Mouse (Mus musculus): ENCODE measurements around the gene Racgap1. TPM values are rescaled to one million over a fixed set of nuclear protein-coding genes. Genes with fewer than 3 reads are reported as not detected.
A peak's percentile ranks its signal among the peaks of the same experiment; 100 is the strongest.

The Racgap1 gene
- total RNA-seq, 2 experiments from 2014 or later: 40.5 to 43.4 TPM

DNA sequence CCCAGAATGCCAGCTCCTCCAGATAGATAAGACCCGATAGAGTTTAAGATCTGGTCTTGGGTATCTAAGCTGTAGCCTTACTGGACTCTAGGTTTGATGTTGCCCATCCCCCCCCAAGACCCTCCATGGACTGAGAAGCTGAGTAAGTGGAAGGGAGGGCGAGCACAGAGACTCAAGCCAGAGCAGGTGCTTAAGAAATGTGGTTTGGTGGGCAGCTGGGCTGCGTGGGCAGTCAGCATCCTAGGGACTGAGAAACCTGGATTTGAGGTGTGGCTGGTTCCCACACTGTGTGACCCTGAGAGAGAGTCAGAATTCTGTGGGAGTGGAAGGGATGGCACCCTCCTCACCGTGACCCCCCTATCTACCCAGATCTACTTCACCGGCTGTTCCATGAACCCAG, 58.6 kb downstream of the Racgap1 start:
- DNase-seq (ENCODE audit: low spot score in 2 of 2): no peak

- DNase-seq (ENCODE audit: low spot score in 2 of 2): no peak
Observed at GRCm38 (mm10) chr15:99592177-99592576, 59.3 kb downstream of the Racgap1 start.

GRCm38 (mm10) chr15:99590429-99591084, 60.9 kb downstream of the Racgap1 start, which contains the start of gene Aqp5:
Gene Aqp5, plus strand, starts transcription at chr15:99590782.
- no peak for DNase-seq (ENCODE audit: low spot score in 2 of 2)

DNA sequence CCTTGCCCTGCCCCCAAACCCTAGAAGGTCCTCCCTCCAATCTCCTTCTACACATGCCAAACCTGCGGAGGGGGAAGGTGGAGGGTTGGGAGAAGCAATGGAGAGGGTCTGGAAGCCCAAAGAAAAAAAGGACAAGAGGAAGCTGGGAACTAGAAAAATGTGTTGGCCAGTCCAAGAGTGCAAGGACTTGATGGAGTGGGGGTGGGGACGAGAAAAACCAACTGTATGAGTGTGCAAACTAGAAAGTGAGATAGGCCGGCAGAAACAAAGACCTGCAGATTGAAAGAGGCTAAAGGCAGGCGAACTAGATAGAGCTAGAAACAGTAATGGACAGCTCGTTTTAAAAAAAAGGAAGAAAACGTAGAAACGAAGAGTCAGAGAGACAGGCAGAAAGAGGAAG, 61.8 kb downstream of the Racgap1 start:
- DNase-seq (ENCODE audit: low spot score in 2 of 2): no peak

DNA sequence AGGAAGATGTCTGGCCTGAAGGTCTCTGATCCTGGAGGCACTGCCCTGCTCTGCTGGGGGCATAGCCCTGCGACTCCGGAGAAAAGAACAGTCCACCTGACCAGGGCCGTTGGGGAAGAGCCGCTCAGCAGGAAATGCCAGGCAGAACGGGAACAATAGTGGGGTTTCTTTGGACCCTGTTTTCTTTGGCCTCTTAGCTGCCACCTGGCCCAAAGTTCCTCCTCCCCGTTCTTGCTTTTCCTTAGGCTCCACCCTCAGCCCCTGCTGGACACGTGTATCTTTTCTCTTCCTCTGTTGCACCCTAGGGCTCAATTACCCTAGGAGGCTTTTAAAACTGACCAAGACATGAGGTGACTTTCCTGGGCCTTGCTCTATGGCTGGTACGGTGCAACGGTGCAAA, 62.2 kb downstream of the Racgap1 start:
- no peak for DNase-seq (ENCODE audit: low spot score in 2 of 2)

DNA sequence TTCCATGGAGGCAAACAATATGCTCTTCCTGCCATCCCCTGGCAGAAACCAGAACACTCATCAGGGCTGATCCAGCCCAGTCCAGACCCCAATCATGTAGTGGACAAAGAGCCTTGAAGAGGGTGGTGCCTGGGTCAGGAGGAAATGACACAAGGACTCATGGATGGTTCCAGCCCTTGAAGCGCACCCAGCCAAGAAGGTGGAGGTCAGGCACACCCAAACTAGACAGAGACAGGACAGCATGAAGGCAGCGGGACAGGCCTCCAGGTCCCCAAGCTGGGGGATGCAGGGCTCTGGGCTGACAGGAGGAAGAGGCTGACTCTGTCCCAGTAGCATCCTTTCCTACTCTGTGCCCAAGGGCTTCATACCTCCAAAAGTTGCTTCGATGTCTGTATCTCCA, 64.9 kb downstream of the Racgap1 start:
- DNase-seq (ENCODE audit: low spot score in 2 of 2): no peak

- DNase-seq (ENCODE audit: low spot score in 2 of 2): no peak
Observed at GRCm38 (mm10) chr15:99585741-99586140, 65.7 kb downstream of the Racgap1 start.

DNA sequence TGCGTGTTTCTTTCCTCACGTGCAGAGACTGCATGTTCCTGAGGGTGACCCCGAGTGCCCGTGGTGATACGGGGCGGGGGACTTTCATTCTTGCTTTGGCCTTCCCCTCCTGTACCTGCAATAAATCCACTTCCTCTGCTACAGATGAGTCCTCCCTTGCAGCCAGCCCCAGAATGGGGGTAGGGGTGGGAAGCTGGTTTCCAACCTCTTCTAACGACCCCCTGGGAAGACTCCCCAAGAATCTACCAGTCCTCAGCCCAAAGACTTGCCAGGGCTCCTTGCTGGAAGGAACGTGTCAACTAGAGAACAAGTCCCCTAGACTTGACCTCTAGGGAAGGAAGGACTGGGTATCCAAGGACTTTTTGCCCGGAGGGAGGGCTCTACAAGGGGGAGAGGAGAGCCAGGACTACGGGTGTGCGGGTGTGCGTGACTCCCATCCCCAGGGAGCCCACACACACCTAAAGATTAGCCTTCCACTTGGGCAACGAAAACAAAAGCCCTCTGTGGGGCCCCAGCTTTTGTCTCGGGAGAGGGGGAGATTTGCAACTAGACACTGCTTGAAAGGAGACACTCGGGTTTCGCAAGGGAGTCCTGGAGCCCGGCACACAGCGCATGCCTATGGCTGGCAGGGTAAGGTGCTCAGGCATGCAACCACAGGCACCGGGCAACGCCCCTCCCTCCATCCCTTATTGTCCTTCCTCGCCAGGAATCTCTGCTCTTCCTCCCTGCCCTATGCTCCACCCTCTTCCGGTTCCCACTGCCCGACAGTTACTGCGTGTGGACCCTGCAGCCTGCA, 66.9 kb downstream of the Racgap1 start:
- DNase-seq (ENCODE audit: low spot score in 2 of 2): no peak

DNA sequence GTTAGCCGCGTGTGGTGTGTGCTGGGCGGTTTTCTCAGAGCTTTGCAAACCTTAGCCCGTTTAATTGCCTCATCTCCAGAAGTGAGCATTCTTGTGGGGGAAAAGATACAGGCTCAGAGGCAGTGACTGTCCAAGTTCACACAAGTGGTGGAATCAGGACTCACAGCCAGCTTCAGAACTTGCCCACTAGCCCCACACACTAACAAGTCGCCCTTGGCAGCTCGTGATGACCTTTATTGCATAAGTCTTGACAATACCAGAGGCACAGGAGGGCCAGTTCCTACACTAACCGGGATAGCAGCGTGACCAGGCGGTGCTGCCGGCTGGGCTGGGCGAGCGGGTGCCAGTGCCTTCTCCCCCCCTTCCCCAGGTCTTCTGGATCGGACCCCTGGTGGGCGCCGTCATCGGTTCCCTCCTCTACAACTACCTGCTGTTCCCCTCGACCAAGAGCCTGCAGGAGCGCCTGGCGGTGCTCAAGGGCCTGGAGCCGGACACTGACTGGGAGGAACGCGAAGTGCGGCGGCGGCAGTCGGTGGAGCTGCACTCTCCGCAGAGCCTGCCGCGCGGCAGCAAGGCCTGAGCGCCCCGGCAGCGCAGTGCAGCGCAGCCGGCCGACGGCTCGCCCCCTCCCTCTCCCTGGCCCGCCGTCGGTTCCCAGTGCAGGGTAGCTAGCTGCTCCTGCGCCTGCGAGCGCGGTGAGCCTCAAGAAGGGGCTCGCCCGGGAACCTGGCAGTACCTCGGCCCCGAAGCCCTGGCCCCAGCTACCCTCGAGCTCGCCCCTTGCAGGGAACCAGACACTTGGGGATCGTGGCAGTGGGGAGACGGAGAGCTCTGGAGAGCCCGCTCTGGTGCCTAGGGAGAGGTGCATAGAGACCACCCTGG, 67.8 kb downstream of the Racgap1 start:
- peak; percentile 30 to 49 for DNase-seq (ENCODE audit: low spot score in 2 of 2)

DNA sequence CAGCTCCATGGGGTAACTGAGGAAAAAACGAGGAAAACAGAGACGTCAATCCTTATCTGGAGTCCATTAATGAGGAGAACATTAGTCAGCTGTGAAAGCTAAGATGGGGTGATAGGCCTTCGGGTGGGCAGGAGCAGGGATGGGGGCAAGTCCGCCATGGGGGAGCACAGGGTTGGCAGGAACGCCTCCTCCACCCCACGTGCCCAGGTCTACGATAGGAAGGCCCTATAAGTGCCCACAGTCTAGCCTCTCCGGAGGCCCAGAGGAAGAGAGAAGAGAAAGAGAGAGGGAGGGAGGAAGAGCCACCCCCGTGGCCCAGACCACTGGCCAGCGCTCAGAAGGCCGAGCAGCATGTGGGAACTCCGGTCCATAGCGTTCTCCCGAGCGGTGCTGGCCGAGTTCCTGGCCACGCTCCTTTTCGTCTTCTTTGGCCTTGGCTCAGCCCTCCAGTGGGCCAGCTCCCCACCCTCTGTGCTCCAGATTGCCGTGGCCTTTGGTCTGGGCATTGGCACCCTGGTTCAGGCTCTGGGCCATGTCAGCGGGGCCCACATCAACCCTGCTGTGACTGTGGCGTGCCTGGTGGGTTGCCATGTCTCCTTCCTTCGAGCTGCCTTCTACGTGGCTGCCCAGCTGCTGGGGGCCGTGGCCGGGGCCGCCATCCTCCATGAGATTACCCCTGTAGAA, 72.5 kb downstream of the Racgap1 start, which contains the start of gene Aqp2:
Gene Aqp2 (plus strand): TSS at position 254 of the 684 bp plus-strand sequence.
- DNase-seq (ENCODE audit: low spot score in 2 of 2): no peak

Other genes starting within 250 kb of the Racgap1 start
- 10 to 100 TPM; 37.2 to 39.4 TPM for gene Nckap5l, start 193.9 kb downstream of the Racgap1 start, total RNA-seq (2021)
- gene Bcdin3d, start 176.9 kb downstream of the Racgap1 start, total RNA-seq (2021): 1 to 10 TPM; 7.2 to 7.4 TPM
- not detected for gene Faim2, start 123.5 kb downstream of the Racgap1 start, total RNA-seq (2021)
- gene Aqp2, start 72.6 kb downstream of the Racgap1 start, total RNA-seq (2021): not detected
- gene Aqp5, start 60.9 kb downstream of the Racgap1 start, total RNA-seq (2021): not detected
- gene Aqp6, start 50.3 kb downstream of the Racgap1 start, total RNA-seq (2021): not detected
- 1 to 10 TPM in 1 of 2 experiments, under 1 TPM in 1; 0.91 to 1.9 TPM for gene Asic1, start 18.7 kb upstream of the Racgap1 start, total RNA-seq (2021)
- gene Smarcd1, start 50.5 kb upstream of the Racgap1 start, total RNA-seq (2021): 10 to 100 TPM; 26.9 to 34.7 TPM
- 1 to 10 TPM; 2.5 to 2.9 TPM for gene Gm17349, start 53.8 kb upstream of the Racgap1 start, total RNA-seq (2021)
- gene Gpd1, start 65.9 kb upstream of the Racgap1 start, total RNA-seq (2021): 100 to 1,000 TPM; 201 to 212 TPM
- gene Cox14, start 74.0 kb upstream of the Racgap1 start, total RNA-seq (2021): 100 to 1,000 TPM; 125 to 144 TPM
- 10 to 100 TPM; 24.3 to 27.5 TPM for gene Cers5, start 121.2 kb upstream of the Racgap1 start, total RNA-seq (2021)
- 10 to 100 TPM; 63.5 to 68.6 TPM for gene Lima1, start 223.8 kb upstream of the Racgap1 start, total RNA-seq (2021)